Mouse (Mus musculus): ENCODE data around the gene Rtkn2. TPM values are rescaled to one million over a fixed set of nuclear protein-coding genes. Genes with fewer than 3 reads are reported as not detected.
A peak's percentile ranks its signal among the peaks of the same experiment; 100 is the strongest.

Gene Rtkn2
- polyA plus RNA-seq, 1 experiment from 2014 or later, result 13.0 TPM

DNA sequence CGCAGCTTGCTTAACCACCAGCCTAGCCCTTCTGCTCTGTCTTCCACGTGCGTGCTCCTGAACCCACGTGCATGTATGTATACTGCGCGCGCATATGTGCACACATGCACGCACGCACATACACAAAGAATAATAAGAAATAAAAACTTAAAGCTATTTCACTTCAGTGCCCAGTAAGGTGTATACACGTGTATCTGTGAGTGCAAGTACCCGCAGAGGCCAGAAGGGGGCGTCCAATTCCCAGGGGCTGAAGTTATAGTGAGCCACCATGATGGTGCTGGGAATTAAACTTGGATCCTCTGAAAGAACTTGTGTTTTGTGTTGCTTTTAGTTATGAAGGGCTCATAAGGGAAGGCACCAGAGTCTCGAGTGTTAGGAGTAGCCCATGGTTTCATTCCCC, 71.5 kb downstream of the Rtkn2 start:
- Histone ChIP-seq H3K36me3 (no peaks in the 10 kb centered on the region), H3K4me2 (replicated peaks) (no peak overlapping the region), H3K27me3 (0 out of 2 replicates have a peak, but pooled peaks cover 2% of the 10 kb centered on the region), H3K4me1 (no peaks in the 10 kb centered on the region), H3K9ac (replicated peaks) (no peak overlapping the region), H3K27ac (replicated peaks) (no peak overlapping the region), H3K4me3 (no peak overlapping the region), H3K9me3 (no peaks in the 10 kb centered on the region)
- WGBS, result 87% methylated on average over 13 of the region's 13 CpGs
- no peak for ATAC-seq (replicated peaks)

DNA sequence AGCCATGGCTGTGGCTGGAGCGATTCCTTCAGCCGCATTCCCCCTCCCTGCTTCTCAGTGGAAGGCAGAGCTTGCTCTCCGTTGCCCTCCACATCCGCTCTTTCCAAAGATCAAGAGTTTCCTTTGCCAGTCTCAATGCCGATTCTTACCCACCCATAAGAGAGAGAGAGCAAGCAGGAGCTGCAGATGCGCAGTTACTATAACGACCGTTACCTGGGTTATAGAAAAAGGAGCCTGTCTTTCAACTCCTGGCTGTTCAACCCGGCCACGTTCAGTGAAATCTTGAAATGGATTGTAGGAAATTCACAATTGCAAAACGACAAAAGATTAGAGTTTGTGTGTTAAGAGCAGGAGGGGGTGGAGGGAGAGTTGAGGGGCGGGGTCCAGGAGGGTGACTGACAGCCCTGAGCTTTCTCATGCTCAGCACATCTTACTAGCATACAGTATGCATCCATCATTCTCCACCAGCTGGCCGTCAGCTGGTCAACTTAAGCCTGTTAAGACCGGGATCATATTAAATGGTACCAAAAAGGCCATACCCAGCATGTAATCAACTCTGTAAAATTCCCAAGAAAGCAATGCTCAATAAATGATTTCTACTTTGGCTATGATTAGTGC, 72.1 kb downstream of the Rtkn2 start:
- 85% methylated on average over 14 of the region's 14 CpGs for WGBS
- H3K4me1 ChIP-seq, result no peaks in the 10 kb centered on the region
- ATAC-seq (replicated peaks), result no peak
- H3K4me3 ChIP-seq, result no peak overlapping the region
- 0 out of 2 replicates have a peak, but pooled peaks cover 3% of the 10 kb centered on the region for H3K27me3 ChIP-seq
- no peak overlapping the region for H3K27ac ChIP-seq (replicated peaks)
- no peak overlapping the region for H3K4me2 ChIP-seq (replicated peaks)
- H3K9me3 ChIP-seq, result no peaks in the 10 kb centered on the region
- H3K9ac ChIP-seq (replicated peaks), result no peak overlapping the region
- no peaks in the 10 kb centered on the region for H3K36me3 ChIP-seq

DNA sequence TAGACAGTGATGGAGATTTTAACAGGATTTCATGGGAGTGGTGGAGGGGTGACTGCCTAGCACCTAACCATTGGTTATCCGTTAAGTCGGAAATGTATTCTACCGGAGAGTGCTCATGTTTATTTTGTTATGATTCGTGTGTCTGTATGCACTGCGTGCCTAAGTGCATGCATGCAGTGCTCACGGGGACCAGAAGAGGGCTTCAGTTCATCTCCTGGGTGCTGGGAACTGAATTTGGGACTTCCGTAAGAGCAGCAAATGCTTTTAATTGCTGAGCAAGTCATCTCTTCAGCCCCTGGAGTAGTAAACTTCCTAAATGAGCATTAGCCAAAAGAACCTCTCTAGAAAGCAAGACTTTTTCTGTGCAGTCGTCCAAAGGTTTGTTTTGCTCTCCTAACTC, 72.9 kb downstream of the Rtkn2 start:
- no peak for ATAC-seq (replicated peaks)
- no peak overlapping the region for H3K9ac ChIP-seq (replicated peaks)
- H3K27me3 ChIP-seq, result 0 out of 2 replicates have a peak, but pooled peaks cover 3% of the 10 kb centered on the region
- no peak overlapping the region for H3K4me2 ChIP-seq (replicated peaks)
- no peaks in the 10 kb centered on the region for H3K36me3 ChIP-seq
- H3K4me1 ChIP-seq, result no peaks in the 10 kb centered on the region
- no peaks in the 10 kb centered on the region for H3K9me3 ChIP-seq
- WGBS, result 93% methylated on average over 8 of the region's 8 CpGs
- H3K4me3 ChIP-seq, result no peak overlapping the region
- no peak overlapping the region for H3K27ac ChIP-seq (replicated peaks)

DNA sequence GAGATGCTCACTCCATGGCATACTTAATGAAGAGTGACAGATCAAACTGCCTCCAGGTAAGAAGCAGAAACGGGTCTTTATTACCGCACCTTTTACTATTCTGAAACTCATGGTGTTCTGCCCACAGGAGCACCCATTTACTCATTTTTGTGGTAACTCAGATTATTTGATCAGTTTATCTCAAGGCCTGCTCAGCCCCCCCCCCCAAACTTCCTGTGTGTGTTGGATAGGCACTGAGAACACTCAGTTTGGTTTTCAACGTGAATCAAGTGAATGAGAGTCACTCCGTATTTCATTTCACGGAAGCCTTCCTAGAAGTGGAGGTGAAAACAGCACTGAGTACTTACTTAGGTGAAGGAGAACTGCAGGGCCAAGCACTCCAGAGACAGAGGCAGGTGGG, 74.8 kb downstream of the Rtkn2 start:
- no peaks in the 10 kb centered on the region for H3K9me3 ChIP-seq
- 88% methylated on average over 5 of the region's 5 CpGs for WGBS
- 0 out of 2 replicates have a peak, but pooled peaks cover 3% of the 10 kb centered on the region for H3K27me3 ChIP-seq
- H3K4me3 ChIP-seq, result no peak overlapping the region
- no peaks in the 10 kb centered on the region for H3K4me1 ChIP-seq
- no peak overlapping the region for H3K4me2 ChIP-seq (replicated peaks)
- no peak overlapping the region for H3K27ac ChIP-seq (replicated peaks)
- no peak overlapping the region for H3K9ac ChIP-seq (replicated peaks)
- no peaks in the 10 kb centered on the region for H3K36me3 ChIP-seq
- ATAC-seq (replicated peaks), result no peak

DNA sequence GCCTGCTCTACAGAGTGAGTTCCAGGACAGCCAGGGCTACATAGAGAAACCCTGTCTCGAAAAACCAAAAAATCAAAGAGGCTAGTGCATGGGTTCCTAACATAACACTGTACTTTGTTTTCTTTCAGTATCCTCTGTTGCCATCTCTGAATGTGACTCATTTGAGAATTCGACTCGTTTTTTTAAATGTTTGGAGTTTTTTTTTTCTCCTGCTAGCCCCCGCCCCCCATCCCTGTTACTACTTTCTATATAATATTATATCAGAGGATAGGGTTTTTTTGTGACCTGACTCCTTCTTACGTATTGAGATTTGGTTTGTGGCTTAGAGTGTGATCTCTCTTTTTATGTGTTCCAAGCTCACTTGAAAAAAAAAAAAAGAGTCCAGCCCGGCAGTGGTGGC, 75.3 kb downstream of the Rtkn2 start:
- ATAC-seq (replicated peaks), result no peak
- Histone ChIP-seq H3K9ac (replicated peaks) (no peak overlapping the region), H3K4me1 (no peaks in the 10 kb centered on the region), H3K4me3 (no peak overlapping the region), H3K36me3 (no peaks in the 10 kb centered on the region), H3K27ac (replicated peaks) (no peak overlapping the region), H3K4me2 (replicated peaks) (no peak overlapping the region), H3K9me3 (no peaks in the 10 kb centered on the region), H3K27me3 (0 out of 2 replicates have a peak, but pooled peaks cover 3% of the 10 kb centered on the region)
- 90% methylated on average over 6 of the region's 6 CpGs for WGBS

DNA sequence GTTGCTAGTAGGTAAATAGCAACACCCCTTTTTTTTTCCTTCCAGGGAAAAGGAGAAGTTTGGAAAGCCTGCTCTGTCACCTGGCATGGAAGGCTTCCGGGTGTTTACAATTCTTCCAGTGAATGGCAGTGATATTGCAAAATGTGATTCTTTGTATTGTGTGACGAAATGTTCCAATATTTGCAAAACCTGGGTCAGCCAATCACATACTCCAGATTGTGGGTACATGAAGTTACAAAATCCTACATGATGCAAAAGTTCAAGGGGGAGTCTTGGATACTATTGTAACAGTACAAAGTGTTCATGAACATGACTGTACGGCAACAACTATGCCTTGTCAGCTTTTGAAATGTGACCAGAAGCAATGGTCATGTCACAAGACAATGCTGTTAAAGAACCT, 78.5 kb downstream of the Rtkn2 start:
- WGBS, result 95% methylated on average over 3 of the region's 3 CpGs
- Histone ChIP-seq H3K36me3 (no peaks in the 10 kb centered on the region), H3K4me1 (peaks cover 11% of the 10 kb centered on the region), H3K9ac (replicated peaks) (no peak overlapping the region), H3K4me3 (no peak overlapping the region), H3K27me3 (0 out of 2 replicates have a peak, but pooled peaks cover 3% of the 10 kb centered on the region), H3K27ac (replicated peaks) (no peak overlapping the region), H3K9me3 (no peaks in the 10 kb centered on the region), H3K4me2 (replicated peaks) (no peak overlapping the region)
- ATAC-seq (replicated peaks), result no peak

DNA sequence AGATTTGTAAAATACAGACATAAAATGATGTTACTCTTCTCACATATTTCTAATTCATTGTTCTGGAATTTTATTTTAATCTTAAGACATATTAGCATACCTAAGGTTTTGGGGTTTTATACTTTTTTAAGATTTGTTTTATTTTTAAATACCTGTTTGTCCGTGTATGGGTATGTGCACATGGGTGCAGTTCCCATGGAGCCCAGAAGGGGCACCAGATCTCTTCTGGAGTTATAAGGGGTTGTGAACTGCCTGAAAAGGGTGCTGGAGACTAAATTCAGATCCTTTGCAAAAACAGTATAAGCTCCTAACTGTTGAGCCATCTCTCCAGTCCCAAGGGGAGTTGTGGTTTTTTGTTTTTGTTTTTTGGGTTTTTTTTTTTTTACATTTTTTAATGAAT, 79.0 kb downstream of the Rtkn2 start:
- Histone ChIP-seq H3K4me1 (peaks cover 11% of the 10 kb centered on the region), H3K4me2 (replicated peaks) (no peak overlapping the region), H3K9me3 (no peaks in the 10 kb centered on the region), H3K36me3 (no peaks in the 10 kb centered on the region), H3K27ac (replicated peaks) (no peak overlapping the region), H3K4me3 (no peak overlapping the region), H3K9ac (replicated peaks) (no peak overlapping the region), H3K27me3 (0 out of 2 replicates have a peak, but pooled peaks cover 3% of the 10 kb centered on the region)
- WGBS, result 97% methylated on average over 1 of the region's 1 CpGs
- no peak for ATAC-seq (replicated peaks)

DNA sequence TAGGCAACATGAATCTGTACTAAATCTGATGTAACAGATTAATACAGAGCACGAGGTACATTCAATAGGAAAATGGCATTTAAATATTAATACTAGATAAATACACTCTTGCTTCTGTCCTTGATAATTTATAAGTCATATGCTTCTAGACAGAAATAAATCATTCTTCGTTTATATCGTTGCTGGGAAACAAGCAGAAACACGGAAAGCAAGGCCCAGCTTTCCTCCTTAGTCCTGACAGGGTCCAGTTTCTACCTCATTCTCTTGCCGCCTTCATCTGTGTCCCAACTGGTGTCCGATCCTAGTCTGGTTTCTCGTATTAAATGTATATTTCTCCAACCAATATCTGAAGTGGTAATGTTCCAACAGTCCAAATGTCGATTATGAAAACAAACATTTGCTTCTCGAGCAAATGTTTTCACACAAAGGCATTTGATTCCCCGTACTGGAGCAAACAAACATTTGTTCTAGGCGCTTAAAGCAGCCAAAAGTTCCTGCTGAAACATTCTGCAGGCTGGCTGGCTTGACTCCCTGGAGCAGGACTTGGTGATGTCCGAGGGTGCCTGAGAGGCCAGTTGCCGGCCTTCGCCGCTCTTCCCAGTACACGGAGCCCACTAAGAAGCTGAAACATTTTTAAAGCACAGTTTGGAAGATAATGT, 81.3 kb downstream of the Rtkn2 start:
- no peak for ATAC-seq (replicated peaks)
- 46% methylated on average over 16 of the region's 16 CpGs for WGBS
- H3K4me2 ChIP-seq (replicated peaks), result no peak overlapping the region

DNA sequence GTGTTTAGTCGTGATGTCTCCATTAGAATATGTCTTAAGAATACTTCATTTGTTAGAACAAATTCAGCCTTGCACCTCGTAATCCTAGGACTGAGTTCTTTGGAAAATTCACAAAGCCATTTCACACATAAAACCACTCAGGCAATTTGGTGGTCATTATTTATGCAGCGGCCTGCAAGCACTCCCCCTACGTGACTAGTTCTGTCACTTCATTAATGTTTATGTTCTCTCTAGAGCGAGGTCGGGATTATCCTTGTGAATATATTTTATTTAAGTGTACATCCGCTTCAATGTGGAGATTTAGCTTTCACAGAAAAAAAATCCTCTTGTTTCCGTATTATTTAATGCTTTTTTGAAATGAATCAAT, 81.9 kb downstream of the Rtkn2 start:
- H3K36me3 ChIP-seq, result no peaks in the 10 kb centered on the region
- H3K4me2 ChIP-seq (replicated peaks), result no peak overlapping the region
- no peaks in the 10 kb centered on the region for H3K9me3 ChIP-seq
- no peaks in the 10 kb centered on the region for H3K27me3 ChIP-seq
- H3K4me3 ChIP-seq, result no peak overlapping the region
- peaks cover 26% of the 10 kb centered on the region for H3K4me1 ChIP-seq
- no peak for ATAC-seq (replicated peaks)
- no peak overlapping the region for H3K9ac ChIP-seq (replicated peaks)
- H3K27ac ChIP-seq (replicated peaks), result no peak overlapping the region
- 25% methylated on average over 8 of the region's 8 CpGs for WGBS

More for the DNA sequence above, 81.3 kb downstream of the Rtkn2 start:
- Histone ChIP-seq H3K27ac (replicated peaks) (no peak overlapping the region), H3K27me3 (0 out of 2 replicates have a peak, but pooled peaks cover 2% of the 10 kb centered on the region), H3K4me1 (peaks cover 26% of the 10 kb centered on the region), H3K4me3 (no peak overlapping the region), H3K36me3 (no peaks in the 10 kb centered on the region), H3K9ac (replicated peaks) (no peak overlapping the region), H3K9me3 (no peaks in the 10 kb centered on the region)

DNA sequence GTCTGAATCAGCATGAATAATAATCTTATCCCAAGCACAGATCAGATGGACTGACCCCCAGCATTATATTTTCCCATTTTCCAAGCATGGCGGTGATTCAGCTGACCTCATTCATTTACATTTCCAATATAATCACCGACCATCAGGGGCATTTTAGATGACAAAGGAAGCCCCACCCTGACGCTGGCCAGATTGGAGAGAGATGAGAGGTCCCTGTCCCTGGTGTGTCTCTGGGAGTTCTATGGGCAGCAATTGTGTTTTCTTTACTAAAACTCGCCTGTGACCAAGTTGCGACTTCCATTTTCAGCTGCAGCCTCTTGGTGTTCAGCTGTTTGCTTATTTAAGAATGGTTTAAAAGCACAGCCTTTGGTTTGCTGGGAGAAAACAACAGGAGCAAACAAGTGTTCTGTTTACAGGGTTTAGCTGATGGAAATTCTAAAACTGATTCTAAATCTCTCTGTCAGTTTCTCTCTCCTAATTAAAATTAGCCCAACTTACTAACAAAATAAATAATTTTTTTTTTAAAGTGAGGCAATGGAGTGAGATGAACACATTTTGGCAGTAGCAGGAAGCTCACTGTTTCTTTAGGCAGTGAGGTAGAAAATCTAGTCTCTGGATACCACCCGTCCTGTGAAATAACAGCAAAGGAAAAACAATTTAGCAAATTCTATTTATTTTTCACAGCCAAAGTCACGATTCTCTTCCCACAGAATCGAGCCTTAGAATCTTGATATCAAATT, 84.6 kb downstream of the Rtkn2 start:
- no peak for ATAC-seq (replicated peaks)
- H3K4me3 ChIP-seq, result no peak overlapping the region
- peaks cover 26% of the 10 kb centered on the region for H3K4me1 ChIP-seq
- H3K9me3 ChIP-seq, result no peaks in the 10 kb centered on the region
- no peaks in the 10 kb centered on the region for H3K36me3 ChIP-seq
- H3K4me2 ChIP-seq (replicated peaks), result peak overlapping the region; percentile 28
- H3K9ac ChIP-seq (replicated peaks), result no peak overlapping the region
- 5% methylated on average over 8 of the region's 8 CpGs for WGBS
- H3K27me3 ChIP-seq, result no peaks in the 10 kb centered on the region
- H3K27ac ChIP-seq (replicated peaks), result peak overlapping the region; percentile 37; the same call in 1 of the 2 replicates

DNA sequence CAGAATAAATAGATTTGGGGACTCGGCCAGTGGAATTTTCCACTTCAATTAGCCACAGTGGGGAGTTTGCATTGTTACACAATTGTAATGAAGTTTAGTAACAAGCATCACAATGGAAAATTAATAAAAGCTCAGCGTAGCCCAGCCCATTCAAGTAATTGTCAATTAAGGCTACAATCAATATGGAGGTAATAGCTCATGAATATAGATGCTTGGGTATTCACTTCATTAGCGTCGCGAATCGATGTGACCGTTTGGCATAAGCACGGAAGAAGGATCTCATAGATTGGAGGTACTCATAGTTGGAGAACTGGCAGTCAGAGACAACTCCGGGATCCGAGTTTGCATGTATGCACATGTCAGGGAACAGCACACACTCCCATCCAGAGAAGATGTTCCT, 85.2 kb downstream of the Rtkn2 start:
- ATAC-seq (replicated peaks), result peak; percentile 55; the same call in 1 of the 2 replicates
- Histone ChIP-seq H3K4me3 (no peak overlapping the region), H3K36me3 (no peaks in the 10 kb centered on the region), H3K9me3 (no peaks in the 10 kb centered on the region), H3K4me1 (peaks cover 26% of the 10 kb centered on the region), H3K9ac (replicated peaks) (no peak overlapping the region), H3K27ac (replicated peaks) (no peak overlapping the region; the same call in 1 of the 2 replicates), H3K27me3 (no peaks in the 10 kb centered on the region), H3K4me2 (replicated peaks) (peak overlapping the region; percentile 28)
- WGBS, result 10% methylated on average over 10 of the region's 10 CpGs

DNA sequence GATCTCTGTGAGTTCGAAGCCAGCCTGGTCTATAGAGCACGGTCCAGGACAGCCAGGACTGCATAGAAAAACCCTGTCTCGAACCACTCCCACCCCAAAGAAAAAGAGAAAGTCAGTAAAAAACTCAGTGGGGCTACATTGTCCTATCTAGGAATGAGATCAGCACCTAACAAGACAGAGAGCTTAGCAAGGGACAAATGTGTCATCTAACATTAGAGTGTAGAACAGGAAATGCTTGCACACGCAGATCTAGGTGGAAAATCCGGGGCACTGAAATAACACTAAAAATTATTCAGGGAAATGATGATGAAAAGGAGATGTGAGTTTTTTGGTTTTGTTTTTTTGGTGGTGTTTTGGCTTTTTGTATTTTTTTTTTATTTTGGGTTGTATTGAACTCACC, 86.8 kb downstream of the Rtkn2 start:
- Histone ChIP-seq H3K36me3 (no peaks in the 10 kb centered on the region), H3K4me2 (replicated peaks) (no peak overlapping the region), H3K4me1 (peaks cover 19% of the 10 kb centered on the region), H3K27ac (replicated peaks) (no peak overlapping the region), H3K27me3 (no peaks in the 10 kb centered on the region), H3K4me3 (no peak overlapping the region), H3K9me3 (no peaks in the 10 kb centered on the region), H3K9ac (replicated peaks) (no peak overlapping the region)
- no peak for ATAC-seq (replicated peaks)
- WGBS, result 88% methylated on average over 5 of the region's 5 CpGs

Measured in forebrain, embryonic 15.5 days (tissue).